Mouse (Mus musculus) gonadal fat pad, adult 2 months (tissue): ENCODE data around the gene Fcmr. TPM values are rescaled to one million over a fixed set of nuclear protein-coding genes. Genes with fewer than 3 reads are reported as not detected.

Experiments
- polyA plus RNA-seq: library from polyadenylated mRNA; depleted of rRNA; stranded (reverse); fragments of >200 nt; gene quantifications from 2 replicates; pipeline ENCODE4 v1.2.3, GENCODE M21; 2012; rRNA removed

Gene Fcmr
- polyA plus RNA-seq, 1 experiment, result 9.5 TPM

Other genes starting within 250 kb of the Fcmr start
- 0.19 and 0.29 TPM in 2 replicates for gene Zp3r, start 236.0 kb upstream of the Fcmr start, polyA plus RNA-seq
- gene C4bp, start 204.0 kb upstream of the Fcmr start, polyA plus RNA-seq, result 337 and 541 TPM in 2 replicates
- 0.08 and 0.18 TPM in 2 replicates for gene Gm29427, start 149.9 kb upstream of the Fcmr start, polyA plus RNA-seq
- 1.6 and 1.8 TPM in 2 replicates for gene Yod1, start 148.3 kb upstream of the Fcmr start, polyA plus RNA-seq
- gene Pfkfb2, start 136.4 kb upstream of the Fcmr start, polyA plus RNA-seq, result 16.2 and 20.6 TPM in 2 replicates
- 1.4 and 1.9 TPM in 2 replicates for gene AA986860, start 133.7 kb upstream of the Fcmr start, polyA plus RNA-seq
- 0.81 and 1.1 TPM in 2 replicates for gene Fcamr, start 64.8 kb upstream of the Fcmr start, polyA plus RNA-seq
- 0.28 and 0.70 TPM in 2 replicates for gene Pigr, start 39.0 kb upstream of the Fcmr start, polyA plus RNA-seq
- gene Il24, start 21.8 kb downstream of the Fcmr start, polyA plus RNA-seq, result 0.36 and 0.42 TPM in 2 replicates
- gene Il20, start 45.8 kb downstream of the Fcmr start, polyA plus RNA-seq, result not detected in 2 replicates
- not detected in 2 replicates for gene Il19, start 74.4 kb downstream of the Fcmr start, polyA plus RNA-seq
- not detected in 2 replicates for gene Il10, start 154.2 kb downstream of the Fcmr start, polyA plus RNA-seq
- gene Mapkapk2, start 232.2 kb downstream of the Fcmr start, polyA plus RNA-seq, result 90.6 and 92.9 TPM in 2 replicates